Mouse (Mus musculus) heart, postnatal 25 days (tissue): ENCODE data around the gene Fbxo47. TPM values are rescaled to one million over a fixed set of nuclear protein-coding genes. Genes with fewer than 3 reads are reported as not detected.
A peak's percentile ranks its signal among the peaks of the same experiment; 100 is the strongest.
"Not testable (repeated sequence)": the region's sequence is repeated elsewhere in the genome, so short reads cannot be mapped to it uniquely, and the experiment has no call there.

ENCODE experiments used
- DNase-seq: peaks from one replicate; pipeline ENCODE4 v3.0.0; 2022; ENCODE audit warnings: low spot score
- intact Hi-C: fragments of 180-260 bp; cut with DNase I; formaldehyde crosslinking; loops from one replicate; pipeline ENCODE4 v1.15.1; 2025
- total RNA-seq, 2 experiments: library from RNA; stranded (reverse); gene quantifications; 2 replicates each; pipeline ENCODE4 v1.2.3; 2021

Gene Fbxo47
- total RNA-seq, 2 experiments from 2014 or later = 0.11 TPM; not detected in 1

DNA sequence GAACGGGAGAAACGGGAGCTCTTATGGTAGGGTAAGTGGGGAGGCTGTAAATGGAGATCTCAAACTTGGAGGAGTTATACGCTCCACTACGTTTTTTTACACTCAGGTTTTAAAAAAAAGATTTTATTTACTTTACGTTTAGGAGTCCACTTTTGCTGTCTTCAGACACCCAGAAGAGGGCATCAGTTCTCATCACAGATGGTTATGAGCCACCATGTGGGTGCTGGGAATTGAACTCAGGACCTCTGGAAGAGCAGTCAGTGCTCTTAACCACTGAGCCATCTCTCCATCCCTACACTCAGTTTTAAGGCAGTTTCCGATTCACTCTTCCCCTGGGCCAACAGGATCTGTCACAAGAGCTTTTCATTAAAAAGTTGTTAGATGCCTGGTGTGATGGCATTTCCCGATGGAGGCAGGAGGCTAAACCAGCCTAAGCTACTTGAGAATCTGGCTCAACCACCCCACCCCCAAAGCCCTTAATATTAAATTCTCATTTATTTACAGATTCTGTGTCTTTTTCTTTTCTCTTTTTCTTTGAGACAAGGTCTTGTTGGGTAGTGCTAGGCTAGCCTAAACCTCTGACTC, 739 bp upstream of the Fbxo47 start:
- intact Hi-C loops = loop anchor here (1.0 to 5.0 kb wide), 2 partner anchors 42 to 92 kb away; partner anchors contain the start of gene B230217C12Rik
- no peak for DNase-seq

DNA sequence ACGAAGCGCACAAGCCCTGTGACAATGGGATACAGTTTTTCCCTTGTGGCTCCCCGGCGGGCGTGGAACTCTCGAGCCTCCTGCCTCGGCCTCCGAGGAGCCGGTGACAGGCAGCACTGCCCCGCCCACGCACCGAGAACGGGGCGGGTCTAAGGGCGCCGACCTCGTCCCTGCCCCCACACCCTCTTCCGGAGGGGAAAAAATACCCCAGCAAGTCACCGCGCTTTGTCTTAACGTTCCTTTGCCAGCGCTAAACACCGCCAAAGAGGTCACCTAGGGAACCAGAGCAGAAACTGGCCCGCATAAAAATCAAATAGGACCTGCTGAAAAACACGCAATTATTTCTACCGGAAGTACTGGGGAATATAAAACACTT, 424 bp downstream of the Fbxo47 start:
- intact Hi-C loops = loop anchor here (5.0 kb wide), 1 partner anchor 41 kb away; the partner anchor contains the start of gene B230217C12Rik
- DNase-seq = peak; percentile 34

DNA sequence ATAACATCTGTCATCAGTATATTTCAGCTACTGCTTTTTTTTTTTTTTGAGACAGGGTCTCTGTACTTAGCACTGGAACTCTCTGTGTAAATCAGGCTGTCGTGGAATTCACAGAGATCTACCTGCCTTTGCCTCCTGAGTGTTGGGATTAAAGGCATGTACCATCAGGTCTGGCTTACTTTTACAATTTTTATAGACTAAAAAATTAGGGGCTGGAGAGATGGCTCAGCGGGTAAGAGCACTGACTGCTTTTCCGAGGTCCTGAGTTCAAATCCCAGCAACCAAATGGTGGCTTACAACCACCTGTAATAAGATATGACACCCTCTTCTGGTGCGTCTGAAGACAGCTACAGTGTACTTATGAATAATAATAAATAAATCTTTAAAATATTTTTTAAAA, 3.6 kb downstream of the Fbxo47 start:
- DNase-seq = no peak

DNA sequence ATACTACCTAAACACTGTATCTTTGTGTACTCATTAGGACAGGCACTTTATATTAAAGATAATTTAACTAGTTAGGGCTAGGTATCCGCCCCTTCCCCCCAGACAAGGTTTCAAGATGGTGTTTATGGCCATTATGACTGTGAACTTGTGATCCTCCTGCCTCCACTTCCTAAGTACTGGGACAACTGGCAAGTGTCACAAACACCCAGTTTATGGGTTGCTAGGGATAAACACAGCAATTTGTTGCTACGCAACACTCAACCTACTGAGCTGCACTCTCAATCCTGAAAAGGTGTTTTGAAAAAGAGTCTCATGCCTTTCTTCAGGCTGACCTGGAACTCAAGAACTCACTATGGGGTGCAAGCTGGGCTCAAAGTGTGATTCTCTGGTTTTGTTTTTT, 6.6 kb downstream of the Fbxo47 start:
- DNase-seq = no peak
- intact Hi-C loops = no loop called here

More for the DNA sequence above, 3.6 kb downstream of the Fbxo47 start:
- intact Hi-C loops = loop anchor here (5.0 kb wide), 1 partner anchor 38 kb away; the partner anchor contains the start of gene B230217C12Rik

DNA sequence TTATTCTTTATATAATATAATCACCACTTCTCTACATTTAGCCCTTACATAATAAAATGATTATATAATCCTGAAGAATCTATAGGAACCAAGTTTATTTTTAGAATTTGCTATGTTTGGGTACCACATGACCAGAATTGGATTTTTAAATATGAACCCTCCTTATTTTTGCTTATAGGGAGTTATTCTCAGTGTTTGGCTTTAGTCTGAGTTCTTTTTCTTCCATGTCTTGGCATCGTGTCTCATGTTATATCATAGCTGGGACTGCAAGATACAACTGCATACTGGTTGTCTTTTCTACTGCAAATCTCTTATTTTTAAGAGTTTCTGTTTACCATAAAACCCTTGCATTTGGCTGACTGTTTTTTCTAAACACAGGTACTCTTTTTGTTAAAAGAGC, 9.6 kb downstream of the Fbxo47 start:
- no peak for DNase-seq
- intact Hi-C loops = no loop called here

DNA sequence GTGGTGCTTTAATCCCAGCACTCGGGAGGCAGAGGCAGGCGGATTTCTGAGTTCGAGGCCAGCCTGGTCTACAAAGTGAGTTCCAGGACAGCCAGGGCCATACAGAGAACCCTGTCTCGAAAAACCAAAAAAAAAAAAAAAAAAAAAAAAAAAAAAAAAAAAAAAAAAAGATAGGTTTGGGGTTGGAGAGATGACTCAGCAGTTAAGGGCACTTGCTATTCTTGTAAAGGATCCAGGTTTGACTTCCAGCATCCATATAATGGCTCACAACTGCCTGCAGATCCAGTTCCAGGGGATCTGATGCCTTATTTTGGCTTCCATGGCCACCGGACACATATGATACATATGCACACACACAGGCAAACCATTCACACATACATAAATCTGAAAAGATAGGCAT, 11.6 kb downstream of the Fbxo47 start:
- intact Hi-C loops, DNase-seq: not testable (repeated sequence)

DNA sequence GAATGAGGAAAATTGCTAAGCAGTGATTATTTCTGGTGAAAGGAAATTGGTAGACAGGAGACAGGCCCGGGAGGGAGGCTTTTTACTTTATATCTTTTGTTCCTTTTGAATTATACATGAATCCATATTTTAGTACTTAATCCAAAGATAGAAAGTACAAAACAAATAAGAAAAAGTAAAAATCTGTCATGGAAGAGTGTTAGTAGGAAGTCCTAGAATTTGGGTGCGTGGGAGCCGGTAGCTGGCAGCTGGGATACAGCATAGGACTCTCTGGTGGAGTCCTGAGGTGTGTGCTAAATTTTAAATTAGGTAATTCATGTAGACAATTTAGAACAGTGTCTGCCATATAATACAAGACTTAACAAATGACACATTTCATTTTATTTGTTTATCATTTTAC, 16.4 kb downstream of the Fbxo47 start:
- DNase-seq = no peak

DNA sequence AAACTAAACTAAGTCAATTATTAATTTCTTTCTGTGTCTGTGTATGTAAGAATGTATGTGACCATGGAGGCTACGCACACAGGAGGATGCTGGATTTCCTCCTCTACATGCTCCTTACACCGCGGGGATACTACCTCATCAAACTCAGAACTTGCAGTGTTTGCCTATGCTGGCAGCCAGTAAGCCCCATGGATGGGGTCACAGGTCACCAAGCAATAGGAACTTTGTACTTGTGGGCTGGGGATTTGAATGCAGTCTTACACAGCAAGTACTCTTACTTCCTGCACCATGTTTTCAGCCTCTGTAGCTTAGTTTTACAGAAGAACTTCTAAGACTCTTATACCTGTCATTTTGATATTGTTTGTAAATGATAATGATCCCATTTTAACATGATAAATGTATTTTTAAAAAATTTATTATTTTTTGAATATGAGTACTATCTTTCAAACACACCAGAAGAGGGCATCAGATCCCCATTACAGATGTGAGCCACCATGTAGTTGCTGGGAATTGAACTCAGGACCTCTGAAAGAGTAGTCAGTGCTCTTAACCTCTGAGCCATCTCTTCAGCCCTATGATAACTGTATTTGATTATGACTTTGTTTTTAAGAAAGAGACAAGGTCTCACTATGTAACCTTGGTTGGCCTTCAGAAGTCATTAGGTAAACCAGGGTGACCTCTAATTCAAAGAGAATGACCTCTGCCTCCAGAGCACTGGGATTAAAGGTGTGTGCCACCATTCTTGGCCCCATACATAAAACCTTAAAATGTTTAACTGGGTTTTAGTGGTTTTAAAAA, 17.7 kb downstream of the Fbxo47 start:
- no peak for DNase-seq
- intact Hi-C loops = no loop called here

More for the DNA sequence above, 16.4 kb downstream of the Fbxo47 start:
- intact Hi-C loops = no loop called here

DNA sequence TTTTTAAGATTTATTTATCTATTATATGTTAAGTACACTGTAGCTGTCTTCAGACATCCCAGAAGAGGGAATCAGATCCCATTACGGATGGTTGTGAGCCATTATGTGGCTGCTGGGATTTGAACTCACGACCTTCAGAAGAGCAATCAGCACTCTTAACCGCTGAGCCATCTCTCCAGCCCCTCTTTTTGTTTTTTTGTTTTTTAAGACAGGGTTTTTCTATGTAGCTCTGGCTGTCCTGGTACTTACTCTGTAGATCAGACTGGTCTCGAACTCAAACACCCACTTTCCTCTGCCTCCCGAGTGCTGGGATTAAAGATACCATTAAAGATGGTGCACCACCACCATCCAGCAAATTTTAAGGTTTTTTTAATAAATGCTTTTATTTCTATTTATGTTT, 18.5 kb downstream of the Fbxo47 start:
- DNase-seq = no peak
- intact Hi-C loops = no loop called here

DNA sequence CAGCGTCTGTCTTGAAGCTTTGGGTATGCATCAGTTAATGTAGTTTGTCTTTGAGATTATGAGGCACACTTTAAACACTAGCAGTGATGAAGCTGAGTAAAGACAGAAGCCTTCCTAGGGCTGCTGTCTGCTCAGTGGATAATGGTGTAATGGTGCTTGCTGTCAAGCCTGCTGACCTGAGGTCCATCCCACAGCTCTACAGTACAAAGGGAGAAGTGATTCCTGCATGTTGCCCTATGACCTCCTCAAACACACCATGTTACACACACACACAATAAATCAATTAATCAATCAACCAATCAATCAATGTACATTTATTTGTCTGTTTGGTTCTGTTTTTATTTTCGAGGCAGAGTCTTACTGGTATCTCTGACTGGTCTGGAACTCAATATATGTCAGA, 21.8 kb downstream of the Fbxo47 start:
- no peak for DNase-seq
- intact Hi-C loops = no loop called here

DNA sequence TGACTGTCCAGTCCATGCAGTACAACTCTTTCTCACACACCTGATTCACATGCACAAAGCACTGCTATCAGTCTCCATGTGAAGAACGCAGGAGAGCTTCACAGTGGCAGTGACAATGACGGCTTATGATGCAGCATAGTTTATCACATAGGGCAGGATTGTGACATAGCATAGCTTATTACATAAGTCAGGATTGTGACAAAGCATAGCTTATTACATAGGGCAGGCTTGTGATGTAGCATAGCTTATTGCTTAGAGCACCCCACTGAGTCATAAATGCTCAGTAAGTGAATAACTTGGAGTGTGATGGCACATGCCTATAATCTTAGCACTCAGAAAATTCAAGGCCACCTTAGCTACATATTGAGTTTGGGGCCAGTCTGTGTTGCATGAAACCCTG, 28.5 kb downstream of the Fbxo47 start:
- no peak for DNase-seq
- intact Hi-C loops = no loop called here

DNA sequence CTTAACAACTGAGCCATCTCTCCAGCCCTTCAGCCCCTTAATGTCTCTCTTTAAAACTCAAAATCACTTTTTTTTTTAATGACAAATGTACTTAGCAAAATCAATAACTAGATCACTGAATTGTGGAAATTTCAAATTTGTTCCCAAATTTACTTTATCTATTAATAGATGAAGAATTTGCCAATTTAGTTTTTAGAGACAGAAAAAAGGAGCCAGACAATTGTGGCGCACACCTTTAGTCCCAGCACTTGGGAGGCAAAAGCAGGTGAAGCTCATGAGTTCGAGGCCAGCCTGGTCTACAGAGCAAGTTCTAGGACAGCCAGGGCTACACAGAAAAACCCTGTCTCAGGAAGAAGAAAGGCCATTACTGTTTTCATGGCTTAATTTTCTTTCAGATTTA, 32.4 kb downstream of the Fbxo47 start:
- DNase-seq = no peak
- intact Hi-C loops = no loop called here

DNA sequence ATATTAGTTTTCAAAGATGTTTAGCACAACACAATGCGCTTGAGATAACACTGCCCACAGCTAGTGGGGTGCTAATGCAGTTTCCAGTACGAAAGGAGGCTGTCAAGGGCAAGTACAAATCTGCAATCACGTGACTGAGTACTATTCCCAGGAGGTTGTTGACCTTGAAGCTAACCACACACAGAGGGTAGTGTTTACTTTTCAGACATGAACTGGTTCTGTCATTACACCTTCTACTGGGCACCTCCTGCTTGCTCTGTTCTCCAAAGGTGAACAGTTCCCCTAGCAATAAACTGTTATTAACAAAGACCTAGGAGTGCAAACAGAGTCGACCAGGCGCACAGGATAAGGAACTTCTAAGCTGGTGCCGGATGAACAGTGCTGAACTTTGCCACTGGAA, 33.6 kb downstream of the Fbxo47 start:
- intact Hi-C loops = no loop called here
- no peak for DNase-seq

DNA sequence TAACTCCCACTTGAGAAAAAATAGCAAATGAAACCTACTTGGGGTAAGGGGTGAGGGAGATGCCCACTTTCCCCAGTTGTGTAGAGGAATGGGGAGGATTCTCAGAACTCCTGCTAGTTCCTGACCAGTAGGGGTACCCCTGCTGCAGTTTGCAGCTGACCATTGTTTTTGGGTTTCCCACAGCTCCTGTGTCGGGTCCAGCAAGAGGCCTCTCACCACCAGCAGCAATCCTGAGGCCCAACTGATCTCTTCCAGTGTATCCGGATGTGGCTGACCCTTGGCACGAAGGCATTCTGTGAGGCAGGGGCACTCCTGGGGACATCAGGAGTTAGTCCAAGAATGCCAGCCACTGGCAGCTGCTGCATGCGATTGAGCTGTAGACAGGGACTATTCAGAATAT, 42.0 kb downstream of the Fbxo47 start:
- intact Hi-C loops = loop anchor here (5.0 kb wide), 1 partner anchor 40 kb away; the partner anchor contains the start of gene Fbxo47
- DNase-seq = no peak

DNA sequence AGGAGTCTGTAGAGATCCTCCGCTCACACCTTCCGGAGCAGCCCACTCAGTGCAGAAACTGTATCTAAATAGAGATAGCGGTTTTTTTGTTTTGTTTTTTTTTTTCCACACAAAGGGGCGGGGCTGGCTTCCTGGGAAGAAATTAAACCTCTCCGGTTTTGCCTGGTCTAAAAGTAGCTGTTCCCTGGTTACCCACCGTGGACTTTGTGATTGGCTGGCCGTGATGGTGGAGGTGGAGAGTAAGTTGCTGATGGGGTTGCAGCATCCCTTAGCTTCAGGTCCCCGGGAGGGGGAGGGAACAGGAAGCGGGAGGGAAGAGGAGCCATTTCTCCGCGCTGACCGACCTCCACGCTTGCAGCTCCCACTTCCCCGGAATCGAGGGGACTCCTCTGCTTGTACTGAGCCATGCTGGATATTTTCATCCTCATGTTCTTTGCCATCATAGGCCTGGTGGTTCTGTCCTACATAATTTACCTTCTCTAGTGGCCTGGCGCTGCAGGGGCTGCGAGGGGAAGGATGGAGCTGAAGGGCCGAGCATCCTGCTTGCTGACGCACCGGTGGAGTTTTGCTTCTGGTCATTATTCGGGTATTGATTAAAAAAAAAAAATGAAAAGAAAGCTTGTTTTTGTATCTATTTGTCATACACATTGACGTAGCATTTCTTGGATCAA, 42.8 kb downstream of the Fbxo47 start:
- DNase-seq = peak; percentile 58
- intact Hi-C loops = loop anchor here (2.0 to 5.0 kb wide), 2 partner anchors 40 to 41 kb away; partner anchors contain the start of gene Fbxo47

DNA sequence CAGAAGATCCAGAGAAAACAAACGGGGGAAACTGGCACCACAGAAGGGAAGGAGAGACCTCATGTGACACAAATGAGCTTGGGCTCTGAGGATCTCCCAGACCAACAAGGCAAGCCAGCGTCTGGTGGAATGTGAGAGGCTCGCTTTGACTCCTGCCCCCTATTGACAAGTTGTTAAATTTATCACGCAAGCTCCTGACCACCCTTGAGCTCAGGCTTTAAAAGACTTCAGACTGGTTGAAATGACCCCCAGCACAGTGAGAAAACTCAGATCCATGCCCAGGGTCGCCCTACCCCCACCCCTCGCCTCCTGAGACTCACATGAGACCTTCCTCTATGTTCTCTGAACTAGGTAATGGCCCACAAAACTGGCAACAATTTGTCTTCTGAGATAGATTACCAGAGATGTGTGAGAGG, 43.4 kb downstream of the Fbxo47 start, which contains the start of gene B230217C12Rik:
TSS of gene B230217C12Rik (plus strand) at position 242 of the 416 bp plus-strand sequence.
- DNase-seq = no peak
- intact Hi-C loops = loop anchor here (2.0 to 5.0 kb wide), 2 partner anchors 40 to 42 kb away; partner anchors contain the start of gene Fbxo47

DNA sequence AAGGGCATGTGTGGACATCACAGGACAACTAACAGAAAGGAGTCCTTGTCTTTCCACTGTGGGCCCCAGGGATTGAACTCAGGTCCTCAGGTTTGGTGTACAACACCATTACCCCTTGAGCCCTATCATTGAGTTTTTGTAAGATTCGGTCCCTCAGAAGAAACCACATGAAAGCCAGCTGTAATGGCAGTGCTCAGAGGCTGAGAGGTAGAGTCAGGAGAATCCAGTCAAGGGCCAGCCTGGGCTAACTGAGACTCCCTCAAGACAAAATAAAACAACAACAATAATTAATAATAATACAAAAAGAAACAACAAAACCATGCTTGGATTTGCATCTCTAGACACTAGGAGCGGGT, 43.8 kb downstream of the Fbxo47 start:
- intact Hi-C loops = loop anchor here (2.0 to 5.0 kb wide), 2 partner anchors 39 to 42 kb away; partner anchors contain the start of gene Fbxo47
- DNase-seq = no peak

DNA sequence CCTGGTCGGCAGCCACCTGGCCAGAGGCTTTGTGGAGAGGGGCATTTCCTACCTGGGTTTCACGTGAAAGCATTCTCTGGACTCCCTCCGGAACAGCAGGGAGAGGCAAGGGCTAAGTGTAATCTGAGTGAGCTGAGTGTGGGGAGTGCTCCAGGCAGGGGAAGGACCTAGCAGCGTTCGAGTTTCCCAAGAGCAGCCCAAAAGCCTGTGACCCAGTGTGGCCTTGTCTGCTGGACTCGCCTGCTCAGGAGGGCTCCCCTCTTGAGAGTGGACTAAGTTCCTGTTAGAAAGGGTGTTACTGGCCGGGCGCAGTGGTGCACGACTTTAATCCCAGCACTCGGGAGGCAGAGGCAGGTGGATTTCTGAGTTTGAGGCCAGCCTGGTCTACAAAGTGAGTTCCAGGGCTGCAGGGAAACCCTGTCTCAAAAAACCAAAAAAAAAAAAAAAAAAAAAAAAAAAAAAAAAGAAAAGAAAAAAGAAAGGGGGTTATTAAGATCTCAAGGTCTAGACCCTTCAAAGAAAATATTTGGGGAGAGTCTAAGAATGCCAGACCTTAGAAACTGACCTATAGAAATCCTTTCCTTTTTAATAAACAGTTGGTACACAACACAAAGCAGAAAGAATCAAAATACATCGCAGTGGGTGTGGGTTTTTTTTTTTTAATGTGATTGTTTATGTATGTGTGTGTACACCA, 44.4 kb downstream of the Fbxo47 start:
- DNase-seq = no peak

DNA sequence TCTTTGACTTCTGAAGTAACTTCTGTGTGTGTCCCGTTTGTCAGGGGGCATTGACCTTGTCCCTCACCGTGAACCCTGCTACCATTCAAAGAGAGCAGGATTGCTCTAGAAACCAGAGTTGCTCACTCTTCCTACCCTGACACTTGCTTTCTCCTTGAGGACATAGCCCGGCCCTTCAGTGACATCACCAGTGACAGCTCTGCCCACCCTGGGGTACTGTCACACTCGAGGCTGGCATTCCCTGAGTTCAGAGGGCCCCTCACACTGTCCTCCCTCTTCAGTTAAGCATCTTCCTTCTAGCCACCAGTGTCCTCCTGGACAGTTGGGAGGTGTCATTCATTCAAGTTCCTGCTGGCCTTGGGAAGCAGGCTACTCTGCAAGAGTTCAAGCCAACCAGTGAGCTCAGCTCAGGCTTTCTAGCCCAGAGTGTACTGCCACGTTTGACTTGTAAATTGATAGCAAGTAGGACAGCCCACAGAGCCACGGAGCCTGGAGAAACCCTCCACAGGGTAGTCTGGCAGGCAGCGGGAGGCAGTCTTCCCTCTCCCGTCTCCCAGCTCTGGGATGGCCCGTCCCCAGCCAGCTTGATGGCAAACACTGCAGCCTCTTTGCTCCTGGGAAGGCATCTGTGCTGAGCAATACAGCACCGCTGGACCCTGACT, 45.0 kb downstream of the Fbxo47 start:
- DNase-seq = no peak
- intact Hi-C loops = no loop called here

More for the DNA sequence above, 44.4 kb downstream of the Fbxo47 start:
- intact Hi-C loops = loop anchor here (2.0 to 5.0 kb wide), 2 partner anchors 39 to 43 kb away; partner anchors contain the start of gene Fbxo47
